Mouse (Mus musculus) forebrain, embryonic 12.5 days (tissue): ENCODE measurements at regions not wholly inside any gene's neighbourhood (a gene's known extent, or its start where the extent isn't known, plus 50 kb on each side); places are given as distances from the start of the nearest gene placed in this dataset.

ENCODE experiments used
- ATAC-seq: fragments of 200-750 bp; cut with Nextera tagmentation; 2 replicates; pipeline ENCODE4 v1.8.0; 2017; ENCODE audit warnings: moderate TSS enrichment; ENCODE audit not compliant: low FRiP score
- H3K27ac ChIP-seq: fragments of 300-500 bp; sonication (generic); 2 replicates; pipeline ENCODE4 v1.5.1; 2016; ENCODE audit warnings: mild to moderate bottlenecking
- H3K27me3 ChIP-seq: fragments of 300-500 bp; sonication (generic); 2 replicates; pipeline ENCODE4 v1.6.1; 2016; ENCODE audit warnings: mild to moderate bottlenecking
- H3K36me3 ChIP-seq: fragments of 300-500 bp; sonication (generic); replicated peaks from 2 replicates; pipeline ENCODE4 v1.6.1; 2016; ENCODE audit warnings: mild to moderate bottlenecking
- H3K4me1 ChIP-seq: fragments of 300-500 bp; sonication (generic); 2 replicates; pipeline ENCODE4 v1.6.1; 2016
- H3K4me2 ChIP-seq: fragments of 300-500 bp; sonication (generic); 2 replicates; pipeline ENCODE4 v1.6.1; 2016; ENCODE audit warnings: mild to moderate bottlenecking, moderate library complexity
- H3K4me3 ChIP-seq: fragments of 300-500 bp; sonication (generic); replicated peaks from 2 replicates; pipeline ENCODE4 v1.5.1; 2016; ENCODE audit warnings: mild to moderate bottlenecking
- H3K9ac ChIP-seq: fragments of 300-500 bp; sonication (generic); 2 replicates; pipeline ENCODE4 v1.6.1; 2016; ENCODE audit warnings: mild to moderate bottlenecking
- H3K9me3 ChIP-seq: fragments of 300-500 bp; sonication (generic); 2 replicates; pipeline ENCODE4 v1.6.1; 2016
- WGBS: fragments of 180-500 bp; shearing (Covaris S2); methylation state at CpG from one replicate; pipeline ENCODE4 v1.1.7; 2016; 5-methylcytosine and 5-hydroxymethylcytosine counted together

GRCm38 (mm10) chr14:111971857-111972256 is 297.0 kb downstream of the Slitrk5 start:
- no peak overlapping the region for H3K4me3 ChIP-seq
- H3K27ac ChIP-seq: no peak overlapping the region
- no peak overlapping the region for H3K9ac ChIP-seq
- no peaks in the 10 kb centered on the region for H3K4me1 ChIP-seq
- ATAC-seq: no peak
- 37% methylated on average over 3 of the region's 3 CpGs for WGBS
- H3K9me3 ChIP-seq: no peaks in the 10 kb centered on the region
- no peaks in the 10 kb centered on the region for H3K36me3 ChIP-seq
- H3K27me3 ChIP-seq: no peaks in the 10 kb centered on the region
- no peak overlapping the region for H3K4me2 ChIP-seq

- peak; percentile 75; the same call in 1 of the 2 replicates for ATAC-seq
- 74% methylated on average over 5 of the region's 5 CpGs for WGBS
Observed at GRCm38 (mm10) chr14:111995809-111996458, 321.0 kb downstream of the Slitrk5 start.

GRCm38 (mm10) chr14:112002146-112002545 is 327.2 kb downstream of the Slitrk5 start:
- Histone ChIP-seq H3K4me2 (no peak overlapping the region), H3K27ac (no peak overlapping the region), H3K36me3 (no peaks in the 10 kb centered on the region), H3K27me3 (no peaks in the 10 kb centered on the region), H3K4me3 (no peak overlapping the region), H3K4me1 (no peaks in the 10 kb centered on the region), H3K9ac (no peak overlapping the region), H3K9me3 (no peaks in the 10 kb centered on the region)
- ATAC-seq: no peak
- 88% methylated on average over 2 of the region's 2 CpGs for WGBS

More at GRCm38 (mm10) chr14:111995809-111996458, 321.0 kb downstream of the Slitrk5 start:
- Histone ChIP-seq H3K4me2 (no peak overlapping the region), H3K9me3 (no peaks in the 10 kb centered on the region), H3K4me1 (no peaks in the 10 kb centered on the region), H3K36me3 (no peaks in the 10 kb centered on the region), H3K9ac (no peak overlapping the region), H3K27me3 (no peaks in the 10 kb centered on the region), H3K4me3 (no peak overlapping the region), H3K27ac (no peak overlapping the region)

GRCm38 (mm10) chr14:112002881-112003280 is 328.0 kb downstream of the Slitrk5 start:
- no peaks in the 10 kb centered on the region for H3K36me3 ChIP-seq
- no peak overlapping the region for H3K27ac ChIP-seq
- ATAC-seq: no peak
- H3K27me3 ChIP-seq: no peaks in the 10 kb centered on the region
- no peaks in the 10 kb centered on the region for H3K9me3 ChIP-seq
- no peak overlapping the region for H3K4me3 ChIP-seq
- no peaks in the 10 kb centered on the region for H3K4me1 ChIP-seq
- WGBS: 80% methylated on average over 3 of the region's 3 CpGs
- no peak overlapping the region for H3K4me2 ChIP-seq
- H3K9ac ChIP-seq: no peak overlapping the region

- no peaks in the 10 kb centered on the region for H3K36me3 ChIP-seq
- no peak overlapping the region for H3K4me3 ChIP-seq
- 89% methylated on average over 3 of the region's 3 CpGs for WGBS
- no peaks in the 10 kb centered on the region for H3K27me3 ChIP-seq
- H3K9ac ChIP-seq: no peak overlapping the region
- ATAC-seq: no peak
- no peaks in the 10 kb centered on the region for H3K9me3 ChIP-seq
- no peak overlapping the region for H3K4me2 ChIP-seq
- H3K4me1 ChIP-seq: no peaks in the 10 kb centered on the region
- H3K27ac ChIP-seq: no peak overlapping the region
Observed at GRCm38 (mm10) chr14:112008651-112009050, 333.8 kb downstream of the Slitrk5 start.

- H3K27me3 ChIP-seq: no peaks in the 10 kb centered on the region
- no peak overlapping the region for H3K9ac ChIP-seq
- H3K4me2 ChIP-seq: no peak overlapping the region
- no peak overlapping the region for H3K27ac ChIP-seq
- H3K4me1 ChIP-seq: no peaks in the 10 kb centered on the region
- no peaks in the 10 kb centered on the region for H3K36me3 ChIP-seq
- H3K9me3 ChIP-seq: no peaks in the 10 kb centered on the region
- no peak overlapping the region for H3K4me3 ChIP-seq
- ATAC-seq: no peak
- 87% methylated on average over 3 of the region's 3 CpGs for WGBS
Observed at GRCm38 (mm10) chr14:112029331-112029730, 354.4 kb downstream of the Slitrk5 start.

- WGBS: 91% methylated on average over 1 of the region's 1 CpGs
- ATAC-seq: no peak
- H3K4me2 ChIP-seq: no peak overlapping the region
- no peaks in the 10 kb centered on the region for H3K36me3 ChIP-seq
- H3K4me1 ChIP-seq: no peaks in the 10 kb centered on the region
- H3K9ac ChIP-seq: no peak overlapping the region
- no peak overlapping the region for H3K27ac ChIP-seq
- H3K4me3 ChIP-seq: no peak overlapping the region
- no peaks in the 10 kb centered on the region for H3K27me3 ChIP-seq
- H3K9me3 ChIP-seq: no peaks in the 10 kb centered on the region
Observed at GRCm38 (mm10) chr14:112075071-112075470, 400.2 kb downstream of the Slitrk5 start.
